Mouse (Mus musculus) heart, embryonic 14.5 days (tissue): ENCODE results near the gene Med15. TPM values are rescaled to one million over a fixed set of nuclear protein-coding genes. Genes with fewer than 3 reads are reported as not detected.

Source experiments
- ATAC-seq: fragments of 200-750 bp; cut with Nextera tagmentation; 2 replicates; pipeline ENCODE4 v1.8.0; 2017; ENCODE audit warnings: low read depth, moderate TSS enrichment; ENCODE audit not compliant: insufficient number of reproducible peaks, insufficient read depth, low FRiP score
- H3K27ac ChIP-seq, 2 experiments: fragments of 200-500 bp in 1 of 2; fragments of 300-500 bp in 1 of 2; sonication (generic) in 1 of 2; replicated peaks in 1 of 2; 2 replicates each; pipeline ENCODE4 v1.5.1; 2012 to 2014; ENCODE audit warnings: low read depth in 2 of 2, low read length in 2 of 2, control low read depth in 1 of 2, mild to moderate bottlenecking in 1 of 2, mixed read lengths in 1 of 2; ENCODE audit not compliant: control insufficient read depth in 1 of 2, insufficient read depth in 1 of 2
- H3K27me3 ChIP-seq: fragments of 300-500 bp; sonication (generic); 2 replicates; pipeline ENCODE4 v1.6.1; 2014; ENCODE audit warnings: mild to moderate bottlenecking, low read length, control low read depth; ENCODE audit not compliant: control insufficient read depth, insufficient read depth
- H3K36me3 ChIP-seq: fragments of 300-500 bp; sonication (generic); 2 replicates; pipeline ENCODE4 v1.6.1; 2014; ENCODE audit warnings: mild to moderate bottlenecking, control low read depth, low read length, mixed read lengths; ENCODE audit not compliant: control insufficient read depth, insufficient read depth
- H3K4me1 ChIP-seq, 2 experiments: fragments of 200-500 bp in 1 of 2; fragments of 300-500 bp in 1 of 2; sonication (generic) in 1 of 2; 2 replicates each; pipeline ENCODE4 v1.6.1; 2012 to 2014; ENCODE audit warnings: low read length in 2 of 2, control low read depth in 1 of 2, mixed read lengths in 1 of 2; ENCODE audit not compliant: control insufficient read depth in 2 of 2, insufficient read depth in 2 of 2
- H3K4me2 ChIP-seq: fragments of 300-500 bp; sonication (generic); 2 replicates; pipeline ENCODE4 v1.6.1; 2014; ENCODE audit warnings: mild to moderate bottlenecking, low read length
- H3K4me3 ChIP-seq, 2 experiments: fragments of 200-500 bp in 1 of 2; fragments of 300-500 bp in 1 of 2; sonication (generic) in 1 of 2; 2 replicates each; pipeline ENCODE4 v1.5.1; 2012 to 2014; ENCODE audit warnings: low read length in 2 of 2, mild to moderate bottlenecking in 2 of 2, control low read depth in 1 of 2, low read depth in 1 of 2, moderate library complexity in 1 of 2; ENCODE audit not compliant: control insufficient read depth in 1 of 2, insufficient read depth in 1 of 2
- H3K9ac ChIP-seq: fragments of 300-500 bp; sonication (generic); 2 replicates; pipeline ENCODE4 v1.6.1; 2014; ENCODE audit warnings: mild to moderate bottlenecking, low read length
- H3K9me3 ChIP-seq: fragments of 300-500 bp; sonication (generic); 2 replicates; pipeline ENCODE4 v1.6.1; 2016; ENCODE audit warnings: low read length, control low read depth; ENCODE audit not compliant: control insufficient read depth
- WGBS: fragments of 180-500 bp; shearing (Covaris S2); extraction: QIAGEN DNeasy Blood & Tissue Kit; methylation state at CpG from one replicate; pipeline ENCODE4 v1.1.7; 2014; 5-methylcytosine and 5-hydroxymethylcytosine counted together
- polyA plus RNA-seq: library from polyadenylated mRNA; unstranded; fragments of >200 nt; fragmentation: Nextera tagmentation; extraction: Ambion mirVana; gene quantifications from 2 replicates; pipeline ENCODE4 v1.2.1, GENCODE M21; 2014

Med15 gene
- polyA plus RNA-seq, 1 experiment from 2014 or later: 31.6 TPM

GRCm38 (mm10) chr16:17640706-17641105, 92.0 kb downstream of the Med15 start:
- WGBS: 91% methylated on average over 9 of the region's 9 CpGs
- Histone ChIP-seq H3K4me2 (no peak overlapping the region), H3K36me3 (peaks cover 60% of the 10 kb centered on the region), H3K27me3 (no peaks in the 10 kb centered on the region), H3K27ac (no peak overlapping the region), H3K9me3 (no peaks in the 10 kb centered on the region), H3K4me1 (peaks cover 13 to 16% of the 10 kb centered on the region in 2 experiments), H3K9ac (no peak overlapping the region), H3K4me3 (no peak overlapping the region)
- ATAC-seq: no peak

DNA sequence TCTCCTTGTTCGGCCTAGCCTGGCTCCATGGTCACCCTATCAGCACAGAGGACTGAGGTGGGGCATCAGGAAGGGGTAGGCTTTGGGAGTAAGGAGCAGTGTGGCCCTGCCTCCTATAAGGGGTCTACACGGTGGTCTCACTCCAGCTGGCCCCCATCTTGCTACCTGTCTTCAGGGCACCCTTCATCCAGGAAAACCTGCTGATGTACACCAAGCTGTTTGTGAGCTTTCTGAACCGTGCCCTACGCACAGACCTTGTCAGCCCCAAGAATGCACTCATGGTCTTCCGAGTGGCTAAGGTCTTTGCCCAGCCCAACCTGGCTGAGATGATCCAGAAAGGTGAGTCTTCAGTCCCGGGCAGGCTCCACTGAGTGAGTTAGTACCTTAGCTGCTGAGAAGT, 92.7 kb downstream of the Med15 start:
- ATAC-seq: no peak
- H3K9me3 ChIP-seq: no peaks in the 10 kb centered on the region
- no peaks in the 10 kb centered on the region for H3K27me3 ChIP-seq
- WGBS: 95% methylated on average over 6 of the region's 6 CpGs
- H3K9ac ChIP-seq: no peak overlapping the region
- peaks cover 13 to 16% of the 10 kb centered on the region in 2 experiments for H3K4me1 ChIP-seq
- no peak overlapping the region for H3K4me2 ChIP-seq
- peaks cover 67% of the 10 kb centered on the region for H3K36me3 ChIP-seq
- H3K4me3 ChIP-seq: no peak overlapping the region
- no peak overlapping the region for H3K27ac ChIP-seq

- Histone ChIP-seq H3K9me3 (no peaks in the 10 kb centered on the region), H3K27ac (no peak overlapping the region), H3K4me3 (no peak overlapping the region), H3K36me3 (peaks cover 75% of the 10 kb centered on the region), H3K27me3 (no peaks in the 10 kb centered on the region), H3K9ac (no peak overlapping the region), H3K4me2 (no peak overlapping the region), H3K4me1 (peaks cover 13 to 16% of the 10 kb centered on the region in 2 experiments)
- WGBS: 91% methylated on average over 3 of the region's 3 CpGs
- ATAC-seq: no peak
Observed at GRCm38 (mm10) chr16:17639081-17639480, 93.6 kb downstream of the Med15 start.

DNA sequence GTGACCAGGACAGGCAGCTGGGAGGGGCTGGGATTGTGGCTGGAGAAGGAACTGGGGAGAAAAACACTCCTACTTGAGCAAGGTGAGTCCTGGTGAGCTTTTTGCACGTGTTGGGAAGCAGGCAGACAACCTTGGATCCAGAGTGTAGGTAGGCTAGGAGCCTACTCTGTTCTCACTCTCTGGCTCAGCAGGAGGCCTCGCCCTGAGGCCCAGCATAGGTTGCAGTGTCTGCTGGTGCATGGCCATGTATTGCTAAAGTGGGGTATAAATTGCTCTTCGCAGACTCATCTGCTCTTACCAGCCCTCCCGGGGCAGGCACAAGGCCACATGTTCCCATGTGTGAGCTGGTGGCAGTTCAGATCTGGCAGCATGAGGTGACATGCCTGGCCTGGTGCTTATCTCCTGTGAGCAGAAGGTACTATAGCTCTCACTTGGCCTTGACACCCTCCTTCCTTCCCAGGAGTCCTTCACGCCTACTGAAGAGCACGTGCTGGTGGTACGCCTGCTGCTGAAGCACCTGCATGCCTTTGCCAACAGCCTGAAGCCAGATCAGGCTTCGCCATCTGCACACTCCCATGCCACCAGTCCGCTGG, 94.6 kb downstream of the Med15 start:
- H3K4me1 ChIP-seq: peaks cover 13 to 16% of the 10 kb centered on the region in 2 experiments
- H3K4me2 ChIP-seq: no peak overlapping the region
- 81% methylated on average over 9 of the region's 9 CpGs for WGBS
- peaks cover 76% of the 10 kb centered on the region for H3K36me3 ChIP-seq
- H3K27me3 ChIP-seq: no peaks in the 10 kb centered on the region
- no peak overlapping the region for H3K4me3 ChIP-seq
- no peaks in the 10 kb centered on the region for H3K9me3 ChIP-seq
- no peak overlapping the region for H3K27ac ChIP-seq
- no peak overlapping the region for H3K9ac ChIP-seq
- no peak for ATAC-seq

DNA sequence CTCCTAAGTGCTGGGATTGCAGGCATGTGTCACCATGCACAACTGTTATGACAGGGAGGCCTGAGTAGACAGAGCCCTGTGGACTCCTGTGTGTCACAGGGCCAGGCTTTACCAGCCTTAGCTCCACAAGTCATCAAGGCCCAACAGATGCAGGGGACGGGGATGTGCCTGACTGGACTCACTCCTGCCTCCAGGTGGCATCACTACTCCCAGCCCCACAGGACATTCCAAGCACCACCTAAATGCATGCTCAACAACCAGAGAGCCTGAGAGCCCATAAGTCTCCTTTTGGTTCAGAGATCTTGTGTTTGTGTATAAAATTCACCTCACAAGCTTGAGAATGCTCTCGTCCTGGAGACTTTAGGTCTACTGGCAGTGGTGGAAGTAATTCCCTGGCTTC, 95.1 kb downstream of the Med15 start:
- ATAC-seq: no peak
- H3K4me2 ChIP-seq: no peak overlapping the region
- 0 out of 4 replicates have a peak overlapping the region, but pooled peaks of 1 of the 2 experiments have one; percentile 20 for H3K27ac ChIP-seq
- H3K9me3 ChIP-seq: no peaks in the 10 kb centered on the region
- peaks cover 13 to 16% of the 10 kb centered on the region in 2 experiments for H3K4me1 ChIP-seq
- no peak overlapping the region for H3K4me3 ChIP-seq
- H3K36me3 ChIP-seq: peaks cover 76% of the 10 kb centered on the region
- WGBS: 79% methylated on average over 2 of the region's 2 CpGs
- H3K27me3 ChIP-seq: no peaks in the 10 kb centered on the region
- H3K9ac ChIP-seq: no peak overlapping the region

- no peaks in the 10 kb centered on the region for H3K9me3 ChIP-seq
- 46% methylated on average over 2 of the region's 2 CpGs for WGBS
- no peak overlapping the region for H3K9ac ChIP-seq
- no peak overlapping the region; the same call in 1 of the 2 replicates for H3K4me2 ChIP-seq
- no peak overlapping the region for H3K4me3 ChIP-seq
- no peak for ATAC-seq
- peaks cover 76% of the 10 kb centered on the region for H3K36me3 ChIP-seq
- no peaks in the 10 kb centered on the region for H3K27me3 ChIP-seq
- H3K27ac ChIP-seq: peak overlapping the region; percentile 20 to 52; a peak in 1 of 4 replicates
- peaks cover 13 to 16% of the 10 kb centered on the region in 2 experiments for H3K4me1 ChIP-seq
Observed at GRCm38 (mm10) chr16:17636904-17637303, 95.8 kb downstream of the Med15 start.

- Histone ChIP-seq H3K27me3 (no peaks in the 10 kb centered on the region), H3K27ac (no peak overlapping the region), H3K9me3 (no peaks in the 10 kb centered on the region), H3K9ac (no peak overlapping the region), H3K4me2 (no peak overlapping the region), H3K4me1 (peaks cover 13 to 16% of the 10 kb centered on the region in 2 experiments), H3K4me3 (no peak overlapping the region), H3K36me3 (peaks cover 78% of the 10 kb centered on the region)
- 56% methylated on average over 8 of the region's 8 CpGs for WGBS
- ATAC-seq: no peak
Observed at GRCm38 (mm10) chr16:17633481-17634181, 99.1 kb downstream of the Med15 start.
